In the genomic region with DNA sequence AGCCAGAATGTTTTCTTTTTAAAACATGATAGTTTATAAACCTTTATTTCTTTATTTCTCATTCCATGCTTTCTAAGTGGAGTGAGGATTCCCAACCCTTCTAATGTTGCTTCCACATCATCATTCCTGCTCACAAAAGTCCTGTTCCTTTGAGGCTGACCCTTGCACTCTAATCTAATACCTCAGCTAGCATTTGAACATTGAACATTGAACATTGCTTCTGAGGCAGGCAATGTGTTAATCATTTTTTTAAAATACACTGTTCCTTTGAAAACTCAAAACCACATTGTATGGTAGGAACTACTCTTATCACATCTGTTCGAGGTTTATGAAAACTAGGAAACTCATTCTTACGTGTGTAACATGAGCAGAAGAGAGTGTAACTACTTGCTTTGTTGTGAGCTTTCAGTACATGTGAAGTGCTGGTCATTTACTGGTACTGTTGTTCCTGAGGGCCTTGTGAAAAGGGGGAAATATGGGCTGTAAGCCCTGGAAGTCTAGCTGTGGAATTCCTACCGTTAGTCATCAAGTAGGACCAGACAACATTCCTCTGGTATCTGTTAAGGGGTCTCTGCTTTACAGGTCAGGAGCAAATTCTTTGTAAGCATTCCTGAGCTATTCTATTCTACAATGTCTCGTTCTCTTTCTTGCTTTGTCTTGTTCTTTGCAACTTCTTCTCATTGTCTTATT, we compare ENCODE assay signal across 12 mouse cellular contexts. TPM values are rescaled to one million over a fixed set of nuclear protein-coding genes. Genes with fewer than 3 reads are reported as not detected.
DNase-seq lines count a peak whose midpoint lies in the region; ATAC-seq and TF ChIP-seq lines count a peak whose summit lies in the region.
"Had no signal": no experiment of that assay in that cellular context is flagged by ENCODE, and none has a peak within 500 bp of the region (broad histone marks: within the 10 kb centered on the region; RNA-seq: fewer than 3 reads in every experiment).

No protein-coding gene starts in this region.

- no peak for DNase-seq in heart, adult 2 months
- DNase-seq in heart, postnatal 10 days = no peak
- DNase-seq in limb, embryonic 10.5 days (ENCODE audit: low spot score) = no peak
- peak; percentile 6 for DNase-seq in mesoderm, embryonic 11.5 days (ENCODE audit: low read depth, low spot score)
- DNase-seq in gastrocnemius, postnatal 10 days = no peak
- DNase-seq: cerebellum, postnatal 36 days had no signal

- no peak overlapping the region for H3K4me3 ChIP-seq in heart, adult 2 months
- no peak overlapping the region for H3K4me3 ChIP-seq in limb, embryonic 12.5 days (replicated peaks)
- no peak overlapping the region for H3K4me3 ChIP-seq in limb, embryonic 10.5 days
- no peak overlapping the region for H3K4me3 ChIP-seq in embryonic fibroblast, embryonic 13.5 days (ENCODE audit: insufficient read depth, low read length)
- H3K4me3 ChIP-seq: erythroblast, embryonic 14.5 days; hindbrain, embryonic 12.5 days; liver, embryonic 15.5 days had no signal

- H3K4me2 ChIP-seq in limb, embryonic 12.5 days = no peak overlapping the region
- H3K4me2 ChIP-seq: hindbrain, embryonic 12.5 days; liver, embryonic 15.5 days had no signal

- TF ChIP-seq EP300 in heart, adult 2 months (IDR thresholded peaks at IDR 0.05; ENCODE audit: insufficient read depth, low read depth, low read length) = no peak

- ATAC-seq in limb, embryonic 12.5 days (ENCODE audit: insufficient number of reproducible peaks, insufficient read depth, low FRiP score, low TSS enrichment, low read depth) = no peak
- ATAC-seq in erythroid progenitor cell, adult 5-6 weeks (replicated peaks; ENCODE audit: low FRiP score, poor library complexity, severe bottlenecking) = no peak

- 0 out of 2 replicates have a peak, but pooled peaks cover 2% of the 10 kb centered on the region for H3K4me1 ChIP-seq in heart, adult 2 months (ENCODE audit: control insufficient read depth, insufficient read depth, low read length)
- H3K4me1 ChIP-seq in limb, embryonic 12.5 days (replicated peaks) = peaks cover 4% of the 10 kb centered on the region; the same call in 1 of the 2 replicates
- no peaks in the 10 kb centered on the region for H3K4me1 ChIP-seq in limb, embryonic 10.5 days
- H3K4me1 ChIP-seq in embryonic fibroblast, embryonic 13.5 days (ENCODE audit: control insufficient read depth, insufficient read depth, low read length) = peaks cover 6% of the 10 kb centered on the region; the same call in 1 of the 2 replicates
- H3K4me1 ChIP-seq: hindbrain, embryonic 12.5 days; liver, embryonic 15.5 days had no signal

- no peak overlapping the region for H3K9ac ChIP-seq in heart, adult 2 months (ENCODE audit: low read depth, low read length)
- no peak overlapping the region for H3K9ac ChIP-seq in limb, embryonic 12.5 days (replicated peaks)
- H3K9ac ChIP-seq: hindbrain, embryonic 12.5 days; liver, embryonic 15.5 days had no signal

- 41% methylated on average over 4 of the region's 4 CpGs for WGBS in heart, adult 2 months
- WGBS in limb, embryonic 12.5 days = 57% methylated on average over 4 of the region's 4 CpGs
- 78% methylated on average over 4 of the region's 4 CpGs for WGBS in limb, embryonic 10.5 days

- H3K79me2 ChIP-seq in heart, adult 2 months (replicated peaks; ENCODE audit: control insufficient read depth, insufficient read depth, low read length) = no peaks in the 10 kb centered on the region

- intact Hi-C loops in heart, adult 2 months (cut with DNase I) = no loop called here
- intact Hi-C loops in heart, postnatal 10 days (cut with DNase I) = no loop called here

- H3K9me3 ChIP-seq in limb, embryonic 12.5 days = no peaks in the 10 kb centered on the region
- H3K9me3 ChIP-seq in limb, embryonic 10.5 days (replicated peaks) = no peaks in the 10 kb centered on the region
- H3K9me3 ChIP-seq: hindbrain, embryonic 12.5 days; liver, embryonic 15.5 days had no signal

- H3K27me3 ChIP-seq in heart, adult 2 months (ENCODE audit: control insufficient read depth, insufficient read depth, low read length) = no peaks in the 10 kb centered on the region
- no peaks in the 10 kb centered on the region for H3K27me3 ChIP-seq in limb, embryonic 12.5 days
- H3K27me3 ChIP-seq in limb, embryonic 10.5 days (ENCODE audit: low read depth, poor library complexity, severe bottlenecking) = no peaks in the 10 kb centered on the region
- H3K27me3 ChIP-seq: hindbrain, embryonic 12.5 days; liver, embryonic 15.5 days had no signal

- H3K27ac ChIP-seq in heart, adult 2 months = peak overlapping the region; percentile 44
- peak overlapping the region; percentile 45; the same call in 1 of the 2 replicates for H3K27ac ChIP-seq in limb, embryonic 12.5 days
- H3K27ac ChIP-seq in limb, embryonic 10.5 days = no peak overlapping the region
- peak overlapping the region; percentile 48; the same call in 1 of the 2 replicates for H3K27ac ChIP-seq in embryonic fibroblast, embryonic 13.5 days (ENCODE audit: insufficient read depth, low read length)
- H3K27ac ChIP-seq: hindbrain, embryonic 12.5 days; liver, embryonic 15.5 days had no signal

- H3K36me3 ChIP-seq in heart, adult 2 months (ENCODE audit: control insufficient read depth, insufficient read depth, low read length) = no peaks in the 10 kb centered on the region
- H3K36me3 ChIP-seq in limb, embryonic 12.5 days = no peaks in the 10 kb centered on the region
- H3K36me3 ChIP-seq in limb, embryonic 10.5 days = no peaks in the 10 kb centered on the region
- H3K36me3 ChIP-seq: hindbrain, embryonic 12.5 days; liver, embryonic 15.5 days had no signal

- no peak for TF ChIP-seq CTCF in heart, adult 2 months (IDR thresholded peaks at IDR 0.05)
- TF ChIP-seq CTCF in embryonic fibroblast, embryonic 13.5 days (IDR thresholded peaks at IDR 0.05; ENCODE audit: borderline replicate concordance, insufficient read depth, low read length) = no peak

- no peak for TF ChIP-seq POLR2A in heart, adult 2 months (IDR thresholded peaks at IDR 0.05; ENCODE audit: insufficient read depth, low read depth, low read length)
- no peak for TF ChIP-seq POLR2A in embryonic fibroblast, embryonic 13.5 days (IDR thresholded peaks at IDR 0.05; ENCODE audit: low read depth, low read length)

RNA-seq across cellular contexts. Expression of a gene that starts 42.0 kb away (rescaled TPM):
- 10 to 100 TPM; 40.1 to 43.2 TPM for total RNA-seq in heart, adult 2 months (2021)
- 6.9 and 14.6 TPM in 2 replicates for polyA plus RNA-seq in heart, adult 2 months (2012; rRNA removed)
- 10 to 100 TPM; 25.7 to 28.1 TPM for total RNA-seq in heart, postnatal 10 days (2021)
- polyA plus RNA-seq in limb, embryonic 12.5 days (2016; fragmentation: Nextera tagmentation; extraction: Ambion mirVana) = 5.8 and 6.0 TPM in 2 replicates
- 2.7 and 3.5 TPM in 2 replicates for polyA plus RNA-seq in limb, embryonic 10.5 days (2016; fragmentation: Nextera tagmentation; extraction: Ambion mirVana)
- polyA plus RNA-seq in embryonic fibroblast, embryonic 13.5 days (2011; ENCODE audit: insufficient read length, low read depth, missing spikeins) = 29.5 and 31.8 TPM in 2 replicates
- total RNA-seq in gastrocnemius, postnatal 10 days (2021) = 10 to 100 TPM; 19.6 to 21.7 TPM
- 86.9 and 121 TPM in 2 replicates for total RNA-seq in erythroid progenitor cell, adult 5-6 weeks (2015; ENCODE audit: low replicate concordance)
- total RNA-seq in erythroid progenitor cell, adult 5-6 weeks (2017; ENCODE audit: low replicate concordance) = 92.8 and 112 TPM in 2 replicates
